Mouse (Mus musculus) heart, postnatal 0 days (tissue): ENCODE measurements around the gene Rbm17.

Experiments used
- CTCF ChIP-seq: IDR thresholded peaks from 2 replicates; pipeline ENCODE4 v1.5.1; 2016; ENCODE audit warnings: antibody characterized with exemption, control low read depth, low read depth
- EP300 ChIP-seq: IDR thresholded peaks from 2 replicates; pipeline ENCODE4 v1.6.1; 2016; ENCODE audit warnings: antibody characterized with exemption, low read depth

- TF ChIP-seq CTCF (no peak), EP300 (no peak)
These were observed 50.9 kb downstream of the Rbm17 start for GRCm38 (mm10) chr2:11552966-11553451.
